Mouse (Mus musculus) bone marrow macrophage, adult 2 months (primary cell): ENCODE data around the gene Aqp1.

Experiments
- CTCF ChIP-seq: IDR thresholded peaks from 2 replicates; pipeline ENCODE4 v1.5.1; 2012; ENCODE audit warnings: low read depth, mild to moderate bottlenecking, low read length, moderate library complexity
- POLR2A ChIP-seq: IDR thresholded peaks from 2 replicates; pipeline ENCODE4 v1.6.1; 2012; ENCODE audit warnings: mild to moderate bottlenecking, low read depth, low read length, borderline replicate concordance

- TF ChIP-seq CTCF (no peak), POLR2A (no peak)
Observed at GRCm38 (mm10) chr6:55376511-55376910, 40.3 kb downstream of the Aqp1 start.
